Mouse (Mus musculus) C2C12 (cell line): ENCODE results near the gene Kcnmb4.

Experiments used
- CEBPB ChIP-seq: IDR thresholded peaks from one replicate; pipeline ENCODE4 v1.6.1; 2011; ENCODE audit warnings: low read depth, mild to moderate bottlenecking, control low read depth, moderate library complexity
- CTCF ChIP-seq: IDR thresholded peaks from one replicate; pipeline ENCODE4 v1.5.1; 2011; ENCODE audit not compliant: control insufficient read depth, insufficient read depth, insufficient read length
- MAX ChIP-seq: IDR thresholded peaks from one replicate; pipeline ENCODE4 v1.6.1; 2011; ENCODE audit warnings: mild to moderate bottlenecking, control low read depth
- MYOD1 ChIP-seq: IDR thresholded peaks from one replicate; pipeline ENCODE4 v1.6.1; 2011; ENCODE audit warnings: low read depth; ENCODE audit not compliant: control insufficient read depth, insufficient read length
- USF1 ChIP-seq: IDR thresholded peaks from one replicate; pipeline ENCODE4 v1.6.1; 2011; ENCODE audit warnings: low read depth, mild to moderate bottlenecking, control low read depth, moderate library complexity

- TF ChIP-seq CTCF: no peak
- TF ChIP-seq MAX: no peak
- no peak for TF ChIP-seq USF1
- TF ChIP-seq CEBPB: no peak
- no peak for TF ChIP-seq MYOD1
These were observed 41.9 kb upstream of the Kcnmb4 start for GRCm38 (mm10) chr10:116515590-116515989.
